Mouse (Mus musculus): ENCODE measurements at regions not wholly inside any gene's neighbourhood (a gene's known extent, or its start where the extent isn't known, plus 50 kb on each side); places are given as distances from the start of the nearest gene placed in this dataset.
A peak's percentile ranks its signal among the peaks of the same experiment; 100 is the strongest.
"Not testable (repeated sequence)": the region's sequence is repeated elsewhere in the genome, so short reads cannot be mapped to it uniquely, and the experiment has no call there.

DNA sequence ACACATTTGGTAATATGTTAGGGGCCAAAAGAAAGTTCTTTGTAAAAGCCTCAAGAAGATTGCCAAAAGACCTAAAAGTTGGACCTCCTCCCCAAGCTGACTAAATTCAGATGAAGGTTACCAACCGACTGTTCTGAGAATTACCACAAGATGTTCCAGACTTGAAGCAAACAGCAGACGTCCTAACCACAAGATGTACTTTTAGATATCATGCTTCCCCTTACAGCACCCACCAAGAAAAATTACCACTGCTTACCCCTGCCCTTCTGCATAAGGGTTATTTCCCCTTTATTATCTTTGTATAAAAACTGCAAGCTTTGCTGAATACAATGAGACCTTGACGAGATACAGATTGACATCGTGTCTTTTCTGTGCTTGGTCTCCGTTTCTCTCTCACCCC, 121.6 kb upstream of the Cst10 start:
- no peak for DNase-seq

DNA sequence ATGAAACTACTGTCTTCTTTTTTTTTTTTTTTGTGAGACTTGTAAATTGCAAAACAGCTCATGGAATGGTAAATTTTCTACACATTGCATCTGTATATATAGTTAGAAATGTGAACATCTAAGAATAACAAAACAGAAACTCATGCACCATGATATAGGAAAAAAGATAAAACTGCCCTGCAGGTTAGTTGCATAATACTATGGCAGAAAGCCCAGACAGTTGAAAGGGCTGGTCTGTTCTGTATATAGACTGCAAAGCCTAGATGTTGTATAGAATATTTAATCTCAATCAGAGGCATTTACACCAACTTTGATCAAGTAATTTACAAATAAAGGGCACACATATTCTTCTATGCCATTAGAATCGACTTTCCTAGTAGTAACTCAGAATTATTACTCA, 120.7 kb upstream of the Cst10 start:
- no peak for DNase-seq

GRCm38 (mm10) chr2:149296936-149297335, 107.9 kb upstream of the Cst10 start:
- not testable (repeated sequence) for DNase-seq

- no peak for DNase-seq
Measured at GRCm38 (mm10) chr2:149305553-149305952, 99.3 kb upstream of the Cst10 start.

- DNase-seq, result peak; percentile 39
Measured at GRCm38 (mm10) chr2:149350239-149350811, 54.5 kb upstream of the Cst10 start.

Data from right cerebral cortex, adult 18-20 months (tissue).